ENCODE assay signal across 11 mouse cellular contexts in the genomic region with DNA sequence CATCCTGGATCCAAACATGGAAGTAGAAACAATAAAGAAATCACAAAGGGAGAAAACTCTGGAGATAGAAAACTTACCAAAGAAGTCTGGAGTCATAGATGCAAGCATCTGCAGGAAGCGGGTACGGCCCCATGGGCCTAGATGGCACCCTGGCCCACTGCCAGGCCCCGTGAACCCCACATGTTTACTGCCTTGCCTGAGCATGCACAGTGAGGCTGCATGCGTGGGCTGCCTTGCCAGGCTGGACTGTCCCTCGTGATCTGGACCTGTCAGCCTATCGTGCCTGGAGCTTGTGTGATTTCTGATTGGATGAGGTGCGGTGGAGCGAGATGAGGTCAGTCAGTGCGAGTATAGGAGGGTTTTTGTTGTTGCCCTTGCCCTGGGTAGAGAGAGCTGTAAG. TPM values are rescaled to one million over a fixed set of nuclear protein-coding genes. Genes with fewer than 3 reads are reported as not detected.
"Had no signal": no experiment of that assay in that cellular context is flagged by ENCODE, and none has a peak within 500 bp of the region (broad histone marks: within the 10 kb centered on the region; RNA-seq: fewer than 3 reads in every experiment).

No protein-coding gene starts in this region.

- DNase-seq: lung, adult 18-20 months; lung, embryonic 14.5 days; lung, postnatal 10 days; lung, postnatal 4 days; midbrain, embryonic 14.5 days; right cerebral cortex, postnatal 14 days; thymus, adult 2 months; thymus, postnatal 25 days; thymus, postnatal 4 days had no signal

RNA-seq across cellular contexts. Expression of gene Olfr1350, which starts 38.7 kb away (rescaled TPM):
- total RNA-seq: megakaryocyte, adult 5-6 weeks; megakaryocyte-erythroid progenitor cell, adult 5-6 weeks had no signal
